Mouse (Mus musculus): Measurements from ENCODE around the gene Gm10413. TPM values are rescaled to one million over a fixed set of nuclear protein-coding genes. Genes with fewer than 3 reads are reported as not detected.

The Gm10413 gene
- polyA plus RNA-seq (2017; shearing (Covaris generic)): not detected

GRCm38 (mm10) chr14:3394793-3395192 is at the start of gene Gm10413:
Gene Gm10413, plus strand, starts transcription at chr14:3395093.

DNA sequence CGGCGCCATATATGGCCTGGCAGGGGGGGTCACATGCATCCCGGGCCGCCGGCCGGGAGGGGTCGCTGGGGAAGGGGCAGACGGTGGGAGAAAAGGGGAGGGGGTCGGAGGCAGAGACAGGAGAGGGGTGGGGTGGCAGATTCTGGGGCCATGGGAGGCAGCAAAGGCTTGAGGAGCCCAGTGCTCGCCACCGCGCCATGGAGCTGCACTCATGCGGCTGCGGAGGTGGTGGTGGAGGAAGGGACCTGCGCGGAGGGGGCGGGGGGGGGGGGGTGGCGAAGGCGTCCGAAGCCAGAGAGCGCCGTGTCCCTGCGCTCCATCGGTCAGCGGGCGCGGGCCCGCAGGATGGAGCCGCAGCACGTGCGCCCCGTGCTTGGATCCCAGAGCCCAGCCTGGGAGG is 17.4 kb downstream of the Gm10413 start, which contains the start of gene Gm10409:
Gene Gm10409 (plus strand): TSS at position 301 of the 400 bp plus-strand sequence.

GRCm38 (mm10) chr14:3427803-3428202 is 32.9 kb downstream of the Gm10413 start, which contains the start of gene Gm3005:
Gene Gm3005, plus strand, starts transcription at chr14:3428103.

DNA sequence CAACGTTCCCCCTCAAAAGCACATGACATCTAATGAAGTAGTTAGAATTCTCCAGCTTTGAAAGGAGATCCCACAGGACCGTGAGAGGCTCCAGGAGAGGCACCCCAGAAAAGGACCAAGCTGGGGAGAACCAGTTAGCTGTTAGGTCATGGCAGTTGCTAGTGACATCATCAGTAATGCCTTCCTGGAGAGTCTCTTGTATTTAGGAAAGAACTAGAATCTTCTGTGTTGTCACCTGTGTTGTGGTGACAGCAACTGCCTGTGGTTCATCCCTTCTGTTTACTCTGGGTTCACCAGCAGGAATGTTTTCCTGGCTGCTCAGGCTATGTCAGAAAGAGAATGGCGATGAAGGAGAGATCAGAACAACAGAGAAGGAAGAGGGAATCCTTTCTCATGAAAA is 54.2 kb downstream of the Gm10413 start, which contains the start of gene Gm10408:
Gene Gm10408 (plus strand): TSS at position 301 of the 400 bp plus-strand sequence.

Other genes with a start within 250 kb of the Gm10413 start
- gene Gm5795, start 206.8 kb upstream of the Gm10413 start, polyA plus RNA-seq (2017; shearing (Covaris generic)): not detected
- gene D830030K20Rik, start 186.6 kb upstream of the Gm10413 start, polyA plus RNA-seq (2017; shearing (Covaris generic)): 41.3 TPM
- gene Gm2956, start 62.5 kb upstream of the Gm10413 start, polyA plus RNA-seq (2017; shearing (Covaris generic)): 5.0 TPM
- gene Gm10409, start 17.5 kb downstream of the Gm10413 start, polyA plus RNA-seq (2017; shearing (Covaris generic)): 12.5 TPM
- 5.2 TPM for gene Gm3005, start 33.0 kb downstream of the Gm10413 start, polyA plus RNA-seq (2017; shearing (Covaris generic))
- not detected for gene Gm10408, start 54.3 kb downstream of the Gm10413 start, polyA plus RNA-seq (2017; shearing (Covaris generic))
- gene Gm3012, start 239.4 kb downstream of the Gm10413 start, polyA plus RNA-seq (2017; shearing (Covaris generic)): not detected